In the genomic region with DNA sequence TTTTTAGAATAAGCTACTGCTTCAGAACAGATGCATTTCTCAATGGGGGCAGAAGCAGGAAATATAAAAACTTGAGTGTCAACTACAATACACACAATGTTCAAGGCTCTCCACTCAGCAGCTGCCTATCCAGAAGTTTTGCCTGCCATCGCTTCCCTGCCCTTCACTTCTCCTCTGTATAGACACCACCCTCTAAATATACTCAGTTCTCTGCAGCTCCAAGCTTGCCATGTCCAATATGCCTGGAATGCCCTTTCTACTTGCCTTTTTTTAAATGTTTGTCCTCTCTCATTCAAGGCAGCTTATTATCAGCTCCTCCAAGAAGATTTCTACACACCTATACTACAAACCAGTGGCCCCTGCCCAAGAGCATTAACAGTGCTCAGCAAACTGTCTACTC, we compare ENCODE assay signal across 24 mouse cellular contexts. TPM values are rescaled to one million over a fixed set of nuclear protein-coding genes. Genes with fewer than 3 reads are reported as not detected.
DNase-seq lines count a peak whose midpoint lies in the region; ATAC-seq and TF ChIP-seq lines count a peak whose summit lies in the region.
"Had no signal": no experiment of that assay in that cellular context is flagged by ENCODE, and none has a peak within 500 bp of the region (broad histone marks: within the 10 kb centered on the region; RNA-seq: fewer than 3 reads in every experiment).

No protein-coding gene starts in this region.

- H3K27me3 ChIP-seq in heart, adult 2 months (ENCODE audit: control insufficient read depth, insufficient read depth, low read length): no peaks in the 10 kb centered on the region
- no peaks in the 10 kb centered on the region for H3K27me3 ChIP-seq in heart, embryonic 13.5 days (replicated peaks)
- no peaks in the 10 kb centered on the region for H3K27me3 ChIP-seq in heart, embryonic 10.5 days (ENCODE audit: insufficient read depth, poor library complexity, severe bottlenecking)
- H3K27me3 ChIP-seq in thymus, adult 2 months (ENCODE audit: control insufficient read depth, insufficient read depth, low read length): no peaks in the 10 kb centered on the region
- H3K27me3 ChIP-seq: CH12.LX; embryonic facial prominence, embryonic 12.5 days; forebrain, embryonic 15.5 days; hindbrain, embryonic 12.5 days; Patski had no signal

- no peak for TF ChIP-seq POLR2A in heart, adult 2 months (IDR thresholded peaks at IDR 0.05; ENCODE audit: insufficient read depth, low read depth, low read length)
- no peak for TF ChIP-seq POLR2A in thymus, adult 2 months (IDR thresholded peaks at IDR 0.05; ENCODE audit: control insufficient read depth, extremely low read depth, insufficient read depth, low read length, poor library complexity)

- 61% methylated on average over 1 of the region's 1 CpGs for WGBS in heart, adult 2 months
- 76% methylated on average over 1 of the region's 1 CpGs for WGBS in heart, embryonic 13.5 days
- 60% methylated on average over 1 of the region's 1 CpGs for WGBS in heart, embryonic 10.5 days
- 84% methylated on average over 1 of the region's 1 CpGs for WGBS in thymus, adult 2 months

- peak overlapping the region; percentile 38 for H3K27ac ChIP-seq in heart, adult 2 months
- H3K27ac ChIP-seq in heart, embryonic 13.5 days (replicated peaks): peak overlapping the region; percentile 69
- H3K27ac ChIP-seq in heart, embryonic 10.5 days: no peak overlapping the region
- peak overlapping the region; percentile 66 for H3K27ac ChIP-seq in thymus, adult 2 months (ENCODE audit: control insufficient read depth, insufficient read depth, low read length)
- H3K27ac ChIP-seq: embryonic facial prominence, embryonic 12.5 days; forebrain, embryonic 15.5 days; hindbrain, embryonic 12.5 days had no signal

- no peak for TF ChIP-seq EP300 in heart, adult 2 months (IDR thresholded peaks at IDR 0.05; ENCODE audit: insufficient read depth, low read depth, low read length)

- no peak overlapping the region for H3K4me2 ChIP-seq in heart, embryonic 13.5 days
- H3K4me2 ChIP-seq: embryonic facial prominence, embryonic 12.5 days; forebrain, embryonic 15.5 days; hindbrain, embryonic 12.5 days had no signal

- no peak for DNase-seq in heart, adult 2 months
- DNase-seq in heart, postnatal 25 days (ENCODE audit: low spot score): no peak
- no peak for DNase-seq in heart, embryonic 10.5 days (ENCODE audit: low spot score)
- no peak for DNase-seq in thymus, adult 2 months
- no peak for DNase-seq in thymus, postnatal 14 days
- DNase-seq in right cerebral cortex, postnatal 10 days (ENCODE audit: low spot score in 2 of 2): no peak
- DNase-seq: adrenal gland, postnatal 14 days; cerebellum, adult 11-12 months; cerebellum, adult 9-10 months; cerebellum, postnatal 25 days; gastrocnemius, postnatal 36 days; kidney, adult 8-10 months had no signal

- peaks cover 7% of the 10 kb centered on the region for H3K36me3 ChIP-seq in heart, adult 2 months (ENCODE audit: control insufficient read depth, insufficient read depth, low read length)
- H3K36me3 ChIP-seq in heart, embryonic 13.5 days: peaks cover 81% of the 10 kb centered on the region
- H3K36me3 ChIP-seq in heart, embryonic 10.5 days: peaks cover 71% of the 10 kb centered on the region
- peaks cover 46% of the 10 kb centered on the region for H3K36me3 ChIP-seq in thymus, adult 2 months (ENCODE audit: control insufficient read depth, insufficient read depth, low read length)

- H3K4me3 ChIP-seq in heart, adult 2 months: no peak overlapping the region
- H3K4me3 ChIP-seq in heart, embryonic 13.5 days: no peak overlapping the region
- H3K4me3 ChIP-seq in heart, embryonic 10.5 days: no peak overlapping the region
- H3K4me3 ChIP-seq in thymus, adult 2 months (ENCODE audit: control insufficient read depth, insufficient read depth, low read length): no peak overlapping the region
- H3K4me3 ChIP-seq: embryonic facial prominence, embryonic 12.5 days; forebrain, embryonic 15.5 days; hindbrain, embryonic 12.5 days had no signal

- H3K9me3 ChIP-seq in heart, embryonic 13.5 days: no peaks in the 10 kb centered on the region
- H3K9me3 ChIP-seq in heart, embryonic 10.5 days: no peaks in the 10 kb centered on the region
- H3K9me3 ChIP-seq: embryonic facial prominence, embryonic 12.5 days; forebrain, embryonic 15.5 days; hindbrain, embryonic 12.5 days had no signal

- ATAC-seq in heart, embryonic 13.5 days (ENCODE audit: extremely low read depth, insufficient number of reproducible peaks, low FRiP score, low TSS enrichment): no peak
- ATAC-seq: activated CD4-positive, CD25-positive, alpha-beta regulatory T cell, adult 4 months; forebrain, embryonic 15.5 days; hindbrain, embryonic 16.5 days; inflammation-experienced regulatory T-cells, adult 6 months; intestine, postnatal 0 days; Patski had no signal

- no peak overlapping the region for H3K9ac ChIP-seq in heart, adult 2 months (ENCODE audit: low read depth, low read length)
- no peak overlapping the region for H3K9ac ChIP-seq in heart, embryonic 13.5 days
- H3K9ac ChIP-seq: embryonic facial prominence, embryonic 12.5 days; forebrain, embryonic 15.5 days; hindbrain, embryonic 12.5 days had no signal

- intact Hi-C loops in heart, adult 2 months (cut with DNase I): no loop called here
- intact Hi-C loops in heart, postnatal 25 days (cut with DNase I): no loop called here

- H3K4me1 ChIP-seq in heart, adult 2 months (ENCODE audit: control insufficient read depth, insufficient read depth, low read length): peaks cover 3% of the 10 kb centered on the region
- H3K4me1 ChIP-seq in heart, embryonic 13.5 days: peaks cover 4% of the 10 kb centered on the region; the same call in 1 of the 2 replicates
- H3K4me1 ChIP-seq in heart, embryonic 10.5 days: no peaks in the 10 kb centered on the region
- H3K4me1 ChIP-seq in thymus, adult 2 months (replicated peaks; ENCODE audit: control insufficient read depth, insufficient read depth, low read length): peaks cover 9% of the 10 kb centered on the region
- H3K4me1 ChIP-seq: embryonic facial prominence, embryonic 12.5 days; forebrain, embryonic 15.5 days; hindbrain, embryonic 12.5 days had no signal

- TF ChIP-seq CTCF in heart, adult 2 months (IDR thresholded peaks at IDR 0.05): no peak
- TF ChIP-seq CTCF in thymus, adult 2 months (IDR thresholded peaks at IDR 0.05; ENCODE audit: borderline replicate concordance, control insufficient read depth, extremely low read depth, insufficient read depth, low read length, poor library complexity): no peak

- H3K79me2 ChIP-seq in heart, adult 2 months (replicated peaks; ENCODE audit: control insufficient read depth, insufficient read depth, low read length): no peaks in the 10 kb centered on the region

RNA-seq across cellular contexts. Expression of a gene that starts 23.1 kb away (rescaled TPM):
- total RNA-seq in heart, adult 2 months (2021): not detected
- 0.67 and 0.86 TPM in 2 replicates for polyA plus RNA-seq in heart, adult 2 months (2012; rRNA removed)
- total RNA-seq in heart, postnatal 25 days (2021): not detected
- 1.7 and 2.0 TPM in 2 replicates for polyA plus RNA-seq in heart, embryonic 13.5 days (2015; fragmentation: Nextera tagmentation; extraction: Ambion mirVana)
- polyA plus RNA-seq in heart, embryonic 10.5 days (2016; fragmentation: Nextera tagmentation; extraction: Ambion mirVana): 3.4 and 3.7 TPM in 2 replicates
- polyA plus RNA-seq in thymus, adult 2 months (2012; rRNA removed): 0.92 and 1.1 TPM in 2 replicates
- total RNA-seq: gastrocnemius, adult 18-20 months; heart, adult 18-20 months had no signal

RNA-seq across cellular contexts. Expression of a gene that starts 54.2 kb away (rescaled TPM):
- 100 to 1,000 TPM; 101 to 121 TPM for total RNA-seq in heart, adult 2 months (2021)
- polyA plus RNA-seq in heart, adult 2 months (2012; rRNA removed): 32.3 and 65.1 TPM in 2 replicates
- total RNA-seq in heart, postnatal 25 days (2021): 100 to 1,000 TPM; 100 to 111 TPM
- 23.7 and 23.9 TPM in 2 replicates for polyA plus RNA-seq in heart, embryonic 13.5 days (2015; fragmentation: Nextera tagmentation; extraction: Ambion mirVana)
- 30.5 and 37.3 TPM in 2 replicates for polyA plus RNA-seq in heart, embryonic 10.5 days (2016; fragmentation: Nextera tagmentation; extraction: Ambion mirVana)
- polyA plus RNA-seq in thymus, adult 2 months (2012; rRNA removed): 24.0 and 27.3 TPM in 2 replicates
